Mouse (Mus musculus): ENCODE data around the gene Lsm11. TPM values are rescaled to one million over a fixed set of nuclear protein-coding genes. Genes with fewer than 3 reads are reported as not detected.

Lsm11 gene
- 1 to 10 TPM; 1.8 to 2.5 TPM for total RNA-seq (2021)
- long read RNA-seq, experiment 1, full-length matches to known transcripts: 4 of 8 reads
- long read RNA-seq, experiment 1, partial matches to known transcripts: 0 of 8 reads
- long read RNA-seq, experiment 1, other reads (novel, unspliced or antisense): 4 of 8 reads
- long read RNA-seq, experiment 2, full-length matches to known transcripts: 3 of 4 reads
- long read RNA-seq, experiment 2, partial matches to known transcripts: 1 of 4 reads
- long read RNA-seq, experiment 2, other reads (novel, unspliced or antisense): 0 of 4 reads

DNA sequence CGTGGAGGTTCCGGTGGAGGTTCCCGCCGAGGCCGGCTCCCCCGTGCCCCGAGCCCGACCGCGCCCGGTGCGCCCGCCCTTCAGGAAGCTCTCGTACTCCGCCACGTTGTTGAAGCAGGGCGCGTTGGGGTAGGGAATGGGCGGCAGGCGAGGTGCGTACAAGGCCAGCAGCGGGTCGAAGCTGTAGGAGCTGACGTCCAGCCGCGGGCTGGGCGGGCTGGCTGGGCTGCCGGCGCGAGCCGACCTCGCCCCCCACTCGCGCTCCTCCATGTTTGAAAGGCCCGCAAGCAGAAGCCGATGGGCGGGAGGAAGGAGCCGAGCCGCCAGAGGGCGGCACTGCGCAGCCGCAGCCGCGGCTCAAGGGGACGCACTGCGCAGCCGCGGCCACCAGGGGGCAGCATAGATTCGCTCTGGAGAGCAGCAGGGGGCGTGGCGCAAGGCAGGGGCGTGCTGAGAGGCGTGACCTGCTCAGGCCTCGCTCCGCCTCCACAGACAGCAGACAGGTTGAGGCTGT, at the start of gene Lsm11:
Gene Lsm11 (minus strand): TSS at position 293 of the 514 bp plus-strand sequence.
- DNase-seq: peak; percentile 97
- peak within 1 kb of the TSS; percentile 81 for H3K27ac ChIP-seq

DNA sequence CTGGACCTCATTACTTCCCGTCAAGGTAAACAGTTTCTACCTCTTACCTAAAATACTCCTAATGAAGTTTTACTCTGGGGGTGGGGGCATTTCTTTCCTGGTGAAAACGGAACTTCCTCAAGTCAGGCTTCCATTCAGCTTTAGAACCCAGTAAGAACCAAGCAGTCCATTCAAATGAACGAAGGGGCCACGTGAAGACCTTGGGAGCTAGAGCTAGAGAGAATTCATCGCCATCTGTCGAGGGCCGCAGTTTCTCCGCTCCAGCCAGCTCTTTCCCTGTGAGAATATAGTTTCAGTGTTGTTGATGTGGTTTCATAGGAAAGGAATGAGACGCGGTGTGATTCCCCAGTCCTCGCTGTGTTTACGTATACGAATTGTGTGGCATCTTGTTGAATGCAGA, 47.4 kb upstream of the Lsm11 start:
- Histone ChIP-seq H3K4me3 (peak overlapping the region; percentile 42), H3K27ac (no peak overlapping the region)
- no peak for TF ChIP-seq CTCF (IDR thresholded peaks at IDR 0.05)
- DNase-seq: no peak
- intact Hi-C loops (cut with DNase I): no loop called here

More for the DNA sequence above, at the start of gene Lsm11:
- intact Hi-C loops (cut with DNase I): loop anchor here (5.0 to 10.0 kb wide), 2 partner anchors 273 to 490 kb away; partner anchors contain the start of gene Med7
- H3K4me3 ChIP-seq: peak within 1 kb of the TSS; percentile 90
- TF ChIP-seq CTCF (IDR thresholded peaks at IDR 0.05): no peak; the same call in 1 of the 2 replicates

DNA sequence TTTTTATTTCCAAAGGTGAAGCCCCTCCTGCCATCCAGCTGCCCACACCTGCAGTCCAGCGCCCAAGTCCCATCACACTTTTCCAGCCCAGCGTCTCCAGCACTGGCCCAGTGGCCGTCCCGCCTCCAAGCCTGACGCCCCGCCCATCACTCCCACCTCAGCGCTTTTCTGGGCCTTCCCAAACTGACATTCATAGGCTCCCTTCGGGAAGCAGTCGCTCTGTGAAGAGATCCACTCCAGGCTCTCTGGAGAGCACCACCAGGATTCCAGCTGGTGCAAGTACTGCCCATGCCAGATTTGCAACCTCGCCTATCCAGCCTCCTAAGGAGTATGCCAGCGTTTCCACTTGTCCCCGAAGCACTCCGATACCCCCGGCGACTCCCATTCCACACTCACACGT, 46.9 kb upstream of the Lsm11 start:
- Histone ChIP-seq H3K27ac (no peak overlapping the region), H3K4me3 (peak overlapping the region; percentile 42)
- TF ChIP-seq CTCF (IDR thresholded peaks at IDR 0.05): no peak
- no peak for DNase-seq
- intact Hi-C loops (cut with DNase I): no loop called here

DNA sequence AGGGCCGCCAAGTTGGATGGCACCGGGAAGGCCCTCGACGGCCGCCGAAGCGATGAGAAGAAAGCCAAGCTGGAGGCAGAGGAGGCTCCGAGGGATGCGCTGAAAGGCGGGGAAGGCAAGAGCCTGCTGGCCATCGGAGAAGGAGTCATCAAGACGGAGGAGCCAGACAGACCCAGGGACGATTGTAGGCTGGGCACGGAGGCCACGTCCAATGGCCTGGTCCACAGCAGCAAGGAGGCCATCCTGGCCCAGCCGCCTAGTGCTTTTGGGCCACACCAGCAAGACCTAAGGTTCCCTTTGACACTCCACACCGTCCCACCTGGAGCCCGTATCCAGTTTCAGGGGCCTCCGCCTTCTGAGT, 36.1 kb upstream of the Lsm11 start:
- TF ChIP-seq CTCF (IDR thresholded peaks at IDR 0.05): no peak
- peak overlapping the region; percentile 74 for H3K4me3 ChIP-seq
- intact Hi-C loops (cut with DNase I): no loop called here
- DNase-seq: no peak
- peak overlapping the region; percentile 49; the same call in 1 of the 2 replicates for H3K27ac ChIP-seq

DNA sequence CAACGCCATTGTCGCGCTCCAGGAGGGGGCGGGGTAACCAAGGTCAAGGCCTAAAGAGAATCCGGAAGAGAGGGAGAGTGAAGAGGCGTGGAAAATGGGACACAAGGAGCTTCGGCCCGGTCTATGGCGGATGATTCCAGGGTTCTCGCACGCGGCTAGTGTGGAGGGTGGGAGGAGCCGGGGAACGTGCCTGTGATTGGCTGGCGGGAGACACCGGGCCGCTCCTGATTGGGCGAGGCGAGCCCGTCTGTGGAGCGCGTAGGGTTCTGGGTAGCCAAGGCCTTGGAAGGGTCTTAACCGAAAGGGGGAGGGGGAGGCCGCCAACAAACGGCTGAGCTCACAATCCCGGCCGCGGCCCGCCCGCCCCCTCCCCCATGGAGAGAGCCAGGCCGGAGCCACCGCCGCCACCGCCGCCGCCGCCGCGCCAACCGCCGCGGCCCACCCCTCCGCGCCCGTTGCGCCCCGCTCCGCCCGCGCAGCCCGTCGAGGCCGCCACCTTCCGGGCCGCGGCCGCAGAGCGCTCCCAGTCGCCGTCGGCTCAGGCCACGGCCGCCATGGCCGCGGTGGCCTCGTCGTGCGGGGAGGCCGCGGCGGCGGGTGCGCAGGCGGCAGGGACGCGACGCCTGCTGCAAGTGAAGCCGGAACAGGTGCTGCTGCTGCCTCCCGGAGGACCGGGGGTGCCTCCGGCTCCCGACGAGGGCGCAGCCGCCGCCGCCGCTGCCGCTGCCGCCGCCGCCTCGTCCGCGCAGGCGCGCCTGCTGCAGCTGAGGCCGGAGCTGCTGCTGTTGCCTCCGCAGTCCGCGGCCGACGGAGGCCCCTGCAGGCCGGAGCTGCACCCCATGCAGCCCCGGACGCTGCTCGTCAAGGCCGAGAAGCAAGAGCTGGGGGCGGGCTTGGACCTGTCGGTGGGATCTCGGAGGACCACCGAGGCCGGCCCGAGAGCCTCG, 35.5 kb upstream of the Lsm11 start, which contains the start of gene Sox30:
Gene Sox30 (plus strand): TSS at position 365 of the 947 bp plus-strand sequence.
- no peak for TF ChIP-seq CTCF (IDR thresholded peaks at IDR 0.05)
- peak; percentile 60 for DNase-seq
- Histone ChIP-seq H3K27ac (peak within 1 kb of the TSS; percentile 49), H3K4me3 (peak within 1 kb of the TSS; percentile 74)
- intact Hi-C loops (cut with DNase I): no loop called here

DNA sequence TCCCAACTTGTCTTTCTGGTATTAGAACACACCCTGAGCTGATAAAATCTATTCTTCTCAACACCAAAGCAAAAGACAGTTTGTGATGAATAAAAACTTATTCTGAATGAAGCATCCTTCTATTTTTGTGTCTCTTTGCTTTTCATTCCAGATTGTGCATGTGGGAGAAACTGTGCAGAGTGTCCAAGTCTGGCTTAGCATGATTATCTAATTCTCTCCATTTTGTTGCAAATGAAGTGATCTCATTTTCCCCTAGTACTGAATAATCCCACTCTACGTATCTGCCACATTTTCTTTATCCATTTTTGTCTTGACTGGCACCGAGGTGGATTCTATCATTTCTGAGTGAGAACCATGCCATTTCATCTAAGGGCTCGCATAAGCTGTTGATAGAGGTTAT, 31.3 kb upstream of the Lsm11 start:
- intact Hi-C loops (cut with DNase I): no loop called here
- Histone ChIP-seq H3K27ac (no peak overlapping the region), H3K4me3 (no peak overlapping the region)
- TF ChIP-seq CTCF (IDR thresholded peaks at IDR 0.05): no peak
- no peak for DNase-seq

DNA sequence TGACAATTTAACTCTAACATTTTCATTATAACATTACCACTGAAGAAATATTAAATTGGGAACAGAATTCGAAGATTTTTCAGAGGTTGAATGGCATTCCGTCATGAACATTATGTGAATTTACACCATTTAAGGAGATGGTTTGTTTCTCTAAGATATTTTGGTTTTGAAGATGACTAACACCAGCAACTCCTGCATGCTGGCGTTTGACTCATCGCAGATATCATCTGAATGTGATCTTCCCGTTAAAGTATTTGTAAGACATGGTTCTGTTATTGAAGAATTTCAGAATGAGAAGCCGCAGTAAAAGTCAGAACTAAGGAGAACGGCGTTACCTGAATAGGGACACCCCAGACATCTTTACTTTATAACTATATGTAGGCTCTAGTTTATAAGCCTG, 29.7 kb upstream of the Lsm11 start:
- TF ChIP-seq CTCF (IDR thresholded peaks at IDR 0.05): no peak
- H3K27ac ChIP-seq: no peak overlapping the region
- DNase-seq: no peak
- intact Hi-C loops (cut with DNase I): no loop called here
- no peak overlapping the region for H3K4me3 ChIP-seq

DNA sequence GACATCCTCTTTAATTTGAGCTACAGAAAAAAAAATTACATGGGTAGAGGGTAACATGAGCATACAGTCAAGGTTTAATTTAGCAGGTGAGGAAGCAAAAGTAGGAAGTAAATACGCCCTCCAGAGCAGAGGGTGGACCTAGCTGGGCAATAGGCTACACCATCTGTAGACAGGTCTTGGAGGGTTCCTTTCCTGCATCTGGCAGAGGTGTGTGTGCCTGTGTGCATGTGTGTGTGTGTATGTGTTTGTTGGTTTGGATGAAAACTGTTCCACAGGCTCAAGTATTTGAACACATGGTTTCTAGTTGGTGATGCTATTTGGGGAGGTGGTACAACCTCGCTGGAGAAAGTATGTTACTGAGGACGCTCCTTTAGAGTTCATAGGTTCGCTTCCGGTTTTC, 28.9 kb upstream of the Lsm11 start:
- intact Hi-C loops (cut with DNase I): no loop called here
- no peak for DNase-seq
- H3K27ac ChIP-seq: no peak overlapping the region
- H3K4me3 ChIP-seq: no peak overlapping the region
- TF ChIP-seq CTCF (IDR thresholded peaks at IDR 0.05): no peak

DNA sequence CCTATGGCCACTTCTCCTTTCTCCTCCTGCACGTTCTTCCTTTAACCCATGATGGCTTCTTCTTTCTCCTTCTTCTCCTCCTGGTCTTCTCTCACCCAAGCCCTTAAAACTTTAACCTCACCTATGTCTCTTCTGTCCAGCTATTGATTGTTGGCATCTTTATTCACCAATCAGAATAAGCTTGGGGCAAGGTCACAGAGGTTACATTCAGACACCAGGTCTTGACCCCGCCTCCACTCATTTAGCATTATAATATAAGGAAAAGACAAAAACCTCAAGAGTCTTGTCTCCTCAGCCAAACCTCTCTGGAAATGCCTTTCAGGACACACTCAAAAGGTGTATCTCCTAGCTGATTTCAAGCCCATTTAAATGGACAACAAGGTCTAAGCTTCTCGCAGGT, 23.7 kb upstream of the Lsm11 start:
- H3K27ac ChIP-seq: no peak overlapping the region
- intact Hi-C loops (cut with DNase I): no loop called here
- no peak overlapping the region for H3K4me3 ChIP-seq
- no peak for TF ChIP-seq CTCF (IDR thresholded peaks at IDR 0.05)
- DNase-seq: no peak

DNA sequence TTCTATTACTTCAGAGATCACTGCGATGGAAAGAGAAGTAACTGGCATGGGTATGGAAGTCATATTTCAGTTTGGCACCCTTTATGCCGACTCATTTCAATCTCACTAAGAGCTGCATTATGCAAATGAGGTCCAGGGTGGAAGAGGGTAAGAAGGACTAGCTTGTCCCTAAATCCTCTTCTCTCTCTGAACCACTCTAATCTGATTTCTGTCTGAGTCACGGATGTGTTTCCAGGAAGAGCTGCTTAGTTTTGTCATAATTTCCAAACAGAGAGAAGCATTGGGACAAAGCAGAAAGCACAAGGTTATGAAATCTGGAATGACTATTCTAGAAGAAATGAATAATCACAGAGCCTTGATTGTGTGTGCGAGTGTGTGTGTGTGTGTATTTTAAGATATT, 22.2 kb upstream of the Lsm11 start:
- TF ChIP-seq CTCF (IDR thresholded peaks at IDR 0.05): no peak
- H3K27ac ChIP-seq: no peak overlapping the region
- no peak overlapping the region for H3K4me3 ChIP-seq
- no peak for DNase-seq
- intact Hi-C loops (cut with DNase I): no loop called here

DNA sequence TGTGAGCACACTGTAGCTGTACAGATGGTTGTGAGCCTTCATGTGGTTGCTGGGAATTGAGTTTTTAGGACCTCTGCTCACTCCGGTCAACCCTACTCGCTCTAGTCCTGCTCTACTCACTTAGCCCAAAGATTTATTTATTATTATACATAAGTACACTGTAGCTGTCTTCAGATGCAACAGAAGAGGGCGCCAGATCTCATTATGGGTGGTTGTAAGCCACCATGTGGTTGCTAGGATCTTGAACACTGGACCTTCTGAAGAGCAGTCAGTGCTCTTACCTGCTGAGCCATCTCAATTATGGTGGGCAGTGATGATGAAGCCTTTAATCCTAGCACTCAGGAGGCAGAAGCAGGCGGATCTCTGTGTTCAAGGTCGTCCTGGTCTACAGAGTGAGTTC, 15.3 kb upstream of the Lsm11 start:
- no peak for DNase-seq
- intact Hi-C loops (cut with DNase I): no loop called here
- TF ChIP-seq CTCF (IDR thresholded peaks at IDR 0.05): no peak
- Histone ChIP-seq H3K27ac (no peak overlapping the region), H3K4me3 (no peak overlapping the region)

DNA sequence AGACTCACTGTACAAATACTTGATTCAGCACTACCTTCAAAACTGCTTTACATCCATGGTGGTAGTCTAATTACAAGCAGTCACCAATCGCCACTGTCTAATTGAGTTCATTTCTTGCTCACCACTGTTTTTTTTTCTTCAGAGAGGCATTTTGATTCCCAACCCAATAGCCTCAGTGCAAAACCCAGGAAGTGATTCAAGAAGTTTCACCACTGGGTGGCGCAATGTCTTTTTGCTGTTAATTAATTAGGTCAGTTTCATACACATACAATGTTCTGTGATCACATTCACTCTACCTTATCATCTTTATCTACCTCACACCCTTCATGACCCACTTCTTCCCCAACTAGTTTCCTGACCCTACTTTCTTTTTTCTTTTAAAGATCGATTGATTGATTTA, 14.9 kb upstream of the Lsm11 start:
- no peak overlapping the region for H3K4me3 ChIP-seq
- DNase-seq: no peak
- TF ChIP-seq CTCF (IDR thresholded peaks at IDR 0.05): 0 out of 2 replicates have a peak, but pooled peaks have one; percentile 15
- intact Hi-C loops (cut with DNase I): no loop called here
- no peak overlapping the region for H3K27ac ChIP-seq

DNA sequence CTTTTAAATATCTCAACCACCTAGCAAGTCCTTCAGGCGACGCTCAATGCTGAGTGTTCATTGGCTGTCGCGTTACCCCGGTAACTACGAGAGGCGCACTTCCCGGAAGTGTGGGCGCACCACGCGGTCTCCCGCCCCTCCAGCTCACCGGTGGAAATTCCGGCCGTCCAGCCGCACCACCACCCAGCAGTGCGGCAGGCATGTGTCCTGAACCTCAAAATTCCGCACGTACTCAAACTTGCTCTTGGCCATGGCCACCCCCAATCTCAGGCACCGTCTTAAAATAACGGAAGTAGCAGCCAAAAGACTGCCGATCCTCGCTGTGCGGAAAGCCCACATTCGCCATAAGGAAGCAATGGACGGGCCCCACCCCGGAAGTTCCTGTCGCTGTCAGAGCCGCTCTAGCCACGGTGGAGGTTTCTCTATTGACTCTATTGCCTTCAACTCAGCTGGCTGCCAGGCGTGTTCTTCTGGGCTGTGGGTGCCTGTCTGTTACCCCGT, 10.4 kb upstream of the Lsm11 start, which contains the start of gene Thg1l:
Gene Thg1l (minus strand): TSS at position 368 of the 501 bp plus-strand sequence.
- TF ChIP-seq CTCF (IDR thresholded peaks at IDR 0.05): no peak
- Histone ChIP-seq H3K27ac (peak within 1 kb of the TSS; percentile 98), H3K4me3 (peak within 1 kb of the TSS; percentile 78)
- DNase-seq: peak; percentile 93
- intact Hi-C loops (cut with DNase I): no loop called here
